Mouse (Mus musculus): Measurements from ENCODE around the gene St3gal2. TPM values are rescaled to one million over a fixed set of nuclear protein-coding genes. Genes with fewer than 3 reads are reported as not detected.
"Not testable (repeated sequence)": the region's sequence is repeated elsewhere in the genome, so short reads cannot be mapped to it uniquely, and the experiment has no call there.

St3gal2 gene
- 10 to 100 TPM; 84.2 to 88.2 TPM for total RNA-seq (2021)
- long read RNA-seq, full-length matches to known transcripts: 28 of 39 reads
- long read RNA-seq, partial matches to known transcripts: 8 of 39 reads
- long read RNA-seq, other reads (novel, unspliced or antisense): 3 of 39 reads

DNA sequence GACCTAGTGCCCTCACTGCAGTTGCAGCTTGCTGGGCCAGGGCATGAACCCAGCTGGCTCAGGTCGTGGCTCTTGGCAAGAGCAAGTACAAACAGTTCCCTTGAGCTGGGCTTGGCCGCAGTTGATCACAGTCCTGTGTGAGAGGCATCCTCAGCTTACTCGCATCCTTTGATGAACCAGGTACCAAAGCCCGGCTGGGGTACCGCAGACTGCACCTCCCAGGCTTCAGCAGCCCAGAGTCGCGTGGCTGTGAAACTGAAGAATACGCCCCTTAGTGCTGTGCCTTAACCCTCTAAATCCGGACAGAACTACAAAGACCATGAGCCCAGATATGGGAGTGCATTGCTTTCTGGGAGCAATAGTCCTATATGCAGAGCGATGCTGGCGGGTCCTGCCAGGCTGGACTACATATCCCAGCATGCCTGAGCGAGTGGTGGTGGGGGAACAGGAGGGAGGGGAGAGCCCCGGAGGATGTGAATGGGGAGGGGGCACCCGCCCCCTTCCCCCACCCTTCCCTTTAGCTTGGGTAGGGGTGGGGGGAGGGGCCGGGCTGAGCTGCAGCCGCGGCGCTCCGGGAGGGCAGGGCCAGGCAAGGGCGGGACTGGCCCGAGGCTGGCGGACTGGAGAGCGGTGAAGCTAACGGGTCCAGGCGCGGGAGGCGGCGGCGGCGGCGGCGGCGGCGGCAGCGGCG, at the start of gene St3gal2:
St3gal2 (plus strand) TSS at position 582 of the 691 bp plus-strand sequence.
- peak; percentile 85 to 87 for DNase-seq (ENCODE audit: low spot score in 2 of 2)

DNA sequence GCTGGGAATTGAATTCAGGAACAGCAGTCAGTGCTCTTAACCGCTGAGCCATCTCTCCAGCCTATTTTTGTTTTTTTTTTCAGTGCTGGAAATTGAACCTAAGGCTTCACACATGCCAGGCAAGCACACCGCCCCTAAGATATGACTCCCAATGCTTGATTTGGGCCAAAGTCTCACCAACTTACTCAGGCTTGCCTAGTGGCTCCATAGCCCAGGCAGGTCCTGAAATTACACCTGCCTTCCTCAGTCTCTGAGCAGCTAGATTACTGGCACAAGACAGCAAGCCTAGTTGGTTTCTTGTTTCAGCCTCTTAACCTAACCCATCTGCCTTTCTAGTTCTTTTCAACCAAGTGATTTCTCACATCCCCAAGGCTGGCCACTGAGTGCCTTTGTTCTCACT, 49.2 kb upstream of the St3gal2 start:
- no peak for DNase-seq (ENCODE audit: low spot score in 2 of 2)

DNA sequence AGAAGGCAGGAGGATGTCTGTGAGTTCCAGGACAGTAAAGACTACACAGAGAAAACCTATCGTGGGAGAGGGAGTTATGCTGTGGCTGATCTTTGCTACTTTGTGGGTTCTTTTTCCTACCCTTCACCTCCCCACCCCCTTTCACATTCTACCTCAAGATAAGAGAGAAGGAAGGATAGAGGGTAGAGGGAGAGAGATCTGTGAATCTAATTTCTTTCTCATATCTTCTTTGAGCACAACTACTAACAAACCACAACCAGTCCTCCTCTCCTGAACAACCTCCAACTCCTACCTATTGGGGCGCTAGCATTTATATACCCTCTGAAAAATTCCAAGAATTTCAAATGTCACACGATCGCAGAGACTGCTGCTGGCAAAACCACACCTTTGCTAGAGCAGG, 41.9 kb upstream of the St3gal2 start:
- no peak for DNase-seq (ENCODE audit: low spot score in 2 of 2)

DNA sequence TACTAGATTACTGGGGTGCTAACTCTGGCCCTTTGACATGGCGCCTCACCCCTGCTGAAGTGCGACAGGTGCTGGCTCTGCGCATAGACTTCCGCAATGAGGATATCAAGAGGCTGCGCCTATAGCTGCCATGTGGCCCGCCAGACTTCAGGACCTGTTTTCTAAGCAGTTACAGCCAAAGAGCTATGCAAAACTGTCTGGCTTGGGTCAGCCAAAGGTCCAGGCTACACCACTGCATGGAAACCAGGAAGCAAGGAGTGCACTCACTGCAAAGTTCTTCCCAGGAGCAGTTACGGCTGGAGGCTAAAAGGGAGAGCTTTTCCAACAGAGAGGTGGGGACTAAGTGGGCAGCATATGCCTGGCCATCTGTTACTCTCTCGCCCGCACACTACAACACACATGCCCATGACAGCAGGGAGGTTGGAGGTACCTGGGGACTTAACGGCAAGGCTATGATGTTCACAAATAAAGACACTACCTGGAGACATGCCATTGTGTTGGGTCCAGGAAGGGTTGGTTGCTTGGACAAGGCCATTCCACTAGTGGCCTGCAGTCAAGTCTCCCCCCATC, 37.9 kb upstream of the St3gal2 start:
- no peak for DNase-seq (ENCODE audit: low spot score in 2 of 2)

- DNase-seq (ENCODE audit: low spot score in 2 of 2): no peak
These were observed 35.9 kb upstream of the St3gal2 start for GRCm38 (mm10) chr8:110883824-110884223.

GRCm38 (mm10) chr8:110886634-110887033, 33.1 kb upstream of the St3gal2 start:
- no peak for DNase-seq (ENCODE audit: low spot score in 2 of 2)

DNA sequence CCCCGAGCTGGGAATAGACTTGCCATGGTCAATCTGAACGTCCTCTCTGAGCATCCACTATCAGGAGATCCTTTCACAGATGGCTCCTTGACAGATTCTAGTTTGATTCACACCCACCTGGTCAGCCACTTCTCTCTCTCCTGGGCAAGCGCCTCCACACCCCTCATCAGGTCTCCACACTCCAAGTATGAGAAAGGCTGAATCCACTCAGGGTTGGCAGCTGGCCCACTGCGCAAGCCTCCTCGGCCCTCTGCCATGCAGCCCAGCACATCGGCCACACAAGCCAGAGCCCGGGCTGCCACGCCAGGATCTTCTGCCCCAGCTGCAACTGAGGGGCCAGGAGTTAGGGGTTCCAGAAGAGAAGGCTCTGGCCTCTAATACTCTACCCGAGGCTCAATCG, 32.2 kb upstream of the St3gal2 start:
- DNase-seq (ENCODE audit: low spot score in 2 of 2): peak in 1 of 2 experiments; percentile 39

DNA sequence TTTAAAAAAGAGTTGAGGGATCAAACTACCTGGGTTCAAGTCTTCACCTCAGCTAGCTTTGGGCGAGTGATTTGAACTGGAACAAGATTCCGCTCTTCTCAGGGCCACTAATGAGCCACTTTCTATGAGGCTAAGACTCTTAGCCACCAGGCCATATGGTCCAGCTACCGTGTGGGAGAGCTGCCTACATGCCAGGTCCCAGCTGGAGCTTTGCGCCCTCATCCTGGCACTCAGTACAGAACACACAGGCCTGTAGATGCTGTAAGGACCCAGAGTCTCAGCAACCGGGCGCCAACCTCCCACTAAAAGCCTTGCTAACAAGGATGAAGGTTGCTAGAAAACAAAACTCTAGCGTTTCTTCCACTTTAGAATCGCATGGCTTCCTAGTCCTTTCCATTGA, 31.3 kb upstream of the St3gal2 start:
- no peak for DNase-seq (ENCODE audit: low spot score in 2 of 2)

- no peak for DNase-seq (ENCODE audit: low spot score in 2 of 2)
These were observed 30.9 kb upstream of the St3gal2 start for GRCm38 (mm10) chr8:110888860-110889259.

- DNase-seq (ENCODE audit: low spot score in 2 of 2): no peak
These were observed 29.7 kb upstream of the St3gal2 start for GRCm38 (mm10) chr8:110889904-110890470.

GRCm38 (mm10) chr8:110892040-110892439, 27.7 kb upstream of the St3gal2 start:
- DNase-seq (ENCODE audit: low spot score in 2 of 2): no peak

DNA sequence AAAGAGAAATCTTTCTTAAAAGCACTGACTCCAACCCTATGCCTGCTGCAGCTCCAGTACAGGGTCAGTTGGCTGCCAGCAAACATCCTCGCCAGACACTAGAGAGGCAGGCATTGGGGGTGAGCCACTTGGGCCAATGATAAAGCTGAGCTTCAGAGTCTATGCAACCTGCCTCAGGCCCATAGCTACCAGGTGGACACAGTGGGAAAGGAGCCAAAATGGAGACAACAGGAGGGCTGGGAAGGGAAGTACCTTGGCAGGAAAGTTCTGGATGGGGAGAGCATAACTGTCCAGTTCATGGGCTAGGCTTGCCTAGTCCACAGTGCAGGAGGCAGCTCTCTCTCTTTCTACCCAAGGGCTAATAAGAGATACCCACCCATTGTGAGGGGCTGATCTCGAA, 26.8 kb upstream of the St3gal2 start:
- DNase-seq (ENCODE audit: low spot score in 2 of 2): no peak

DNA sequence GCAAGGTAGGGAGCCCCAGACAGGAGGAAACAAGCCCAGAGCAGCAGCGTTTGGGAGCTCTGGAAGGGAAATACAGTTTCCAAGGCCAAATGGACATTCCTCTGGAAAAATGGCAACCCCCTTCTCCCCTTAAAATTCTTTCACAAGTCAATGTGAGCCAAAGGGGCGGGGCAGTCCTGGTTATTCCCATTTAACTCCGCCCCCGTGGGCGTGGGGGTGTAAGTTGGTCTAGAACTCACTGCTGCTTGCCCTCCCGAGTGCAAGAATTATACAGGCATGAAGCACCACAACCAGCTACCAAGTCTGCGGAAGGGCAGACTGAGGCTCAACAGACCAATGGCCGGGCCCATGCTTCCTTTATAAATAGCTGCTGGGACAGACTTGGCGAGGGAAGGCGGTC, 24.9 kb upstream of the St3gal2 start:
- DNase-seq (ENCODE audit: low spot score in 2 of 2): no peak

- no peak for DNase-seq (ENCODE audit: low spot score in 2 of 2)
These were observed 24.5 kb upstream of the St3gal2 start for GRCm38 (mm10) chr8:110895254-110895653.

GRCm38 (mm10) chr8:110895812-110896211, 23.9 kb upstream of the St3gal2 start:
- DNase-seq (ENCODE audit: low spot score in 2 of 2): no peak

GRCm38 (mm10) chr8:110897495-110897894, 22.2 kb upstream of the St3gal2 start:
- DNase-seq (ENCODE audit: low spot score in 2 of 2): no peak

- DNase-seq (ENCODE audit: low spot score in 2 of 2): no peak
These were observed 18.7 kb upstream of the St3gal2 start for GRCm38 (mm10) chr8:110901056-110901455.

DNA sequence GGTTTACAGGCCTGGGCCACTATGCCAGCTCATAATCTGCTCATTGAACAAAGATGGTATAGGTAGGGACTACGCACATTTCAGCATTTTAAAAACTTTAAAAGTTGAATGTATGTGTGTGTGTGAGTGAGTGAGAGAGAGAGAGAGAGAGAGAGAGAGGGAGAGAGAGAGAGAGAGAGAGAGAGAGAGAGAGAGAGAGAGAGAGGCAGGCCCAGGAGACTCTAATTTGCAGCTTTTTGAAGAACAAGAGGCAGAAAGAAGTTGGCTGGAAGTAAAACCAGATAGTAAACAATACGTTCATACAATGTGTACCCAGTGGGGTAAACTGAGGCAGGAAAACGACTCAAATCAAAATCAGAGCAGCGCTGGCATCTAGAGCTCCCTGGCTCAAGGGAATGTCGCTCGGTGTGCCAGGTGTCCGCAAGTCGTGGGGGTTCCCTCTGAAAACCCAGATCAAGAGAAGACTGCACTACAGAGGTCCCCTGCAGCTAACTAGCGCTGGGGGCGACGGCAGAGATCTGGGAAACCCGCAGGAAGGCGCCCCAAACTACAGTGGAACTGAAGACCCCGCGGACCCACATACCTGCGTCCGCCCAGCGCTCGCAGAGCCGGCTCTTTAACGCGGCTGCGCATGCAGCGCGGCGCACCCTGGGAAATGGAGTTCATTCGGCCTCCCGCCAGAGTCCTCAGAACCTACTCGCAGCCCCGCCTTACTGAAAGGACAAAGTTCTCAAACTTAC, 17.7 kb upstream of the St3gal2 start, which contains the start of gene Fuk:
Fuk (minus strand) TSS at position 650 of the 740 bp plus-strand sequence.
- peak; percentile 81 to 85 for DNase-seq (ENCODE audit: low spot score in 2 of 2)

- no peak for DNase-seq (ENCODE audit: low spot score in 2 of 2)
These were observed 17.1 kb upstream of the St3gal2 start for GRCm38 (mm10) chr8:110902579-110902965.

GRCm38 (mm10) chr8:110905404-110905803, 14.3 kb upstream of the St3gal2 start:
- DNase-seq (ENCODE audit: low spot score in 2 of 2): no peak

- no peak for DNase-seq (ENCODE audit: low spot score in 2 of 2)
These were observed 13.0 kb upstream of the St3gal2 start for GRCm38 (mm10) chr8:110906682-110907081.

DNA sequence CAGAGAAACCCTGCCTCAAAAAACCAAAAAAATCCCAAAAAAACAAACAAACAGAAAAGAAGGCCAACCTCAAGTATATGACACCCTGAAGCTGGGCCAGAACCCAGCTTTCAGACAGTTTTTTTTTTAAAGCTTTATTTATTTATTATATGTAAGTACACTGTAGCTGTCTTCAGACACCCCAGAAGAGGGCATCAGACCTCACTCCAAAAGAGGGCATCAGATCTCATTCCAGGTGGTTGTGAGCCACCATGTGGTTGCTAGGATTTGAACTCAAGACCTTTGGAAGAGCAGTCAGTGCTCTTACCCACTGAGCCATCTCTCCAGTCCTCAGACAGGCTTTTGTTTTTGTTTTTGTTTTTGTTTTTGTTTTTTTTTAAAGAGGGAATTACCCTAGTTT, 9.9 kb upstream of the St3gal2 start:
- not testable (repeated sequence) for DNase-seq (ENCODE audit: low spot score in 2 of 2)

All from layer of hippocampus, postnatal 10 days (tissue).